Comparison of ENCODE assay signal across 8 mouse cellular contexts in genomic region chr17:88629931-88630553, GRCm38 (mm10). TPM values are rescaled to one million over a fixed set of nuclear protein-coding genes. Genes with fewer than 3 reads are reported as not detected.
A peak's percentile ranks its signal among the peaks of the same experiment; 100 is the strongest.
DNase-seq lines count a peak whose midpoint lies in the region; ATAC-seq lines count a peak whose summit lies in the region.

No protein-coding gene starts in this region.

- WGBS in embryonic facial prominence, embryonic 10.5 days: 25% methylated on average over 11 of the region's 11 CpGs
- 29% methylated on average over 11 of the region's 11 CpGs for WGBS in heart, embryonic 12.5 days
- WGBS in kidney, embryonic 14.5 days: 38% methylated on average over 11 of the region's 11 CpGs
- WGBS in stomach, embryonic 16.5 days: 13% methylated on average over 11 of the region's 11 CpGs

- H3K4me3 ChIP-seq in embryonic facial prominence, embryonic 10.5 days: no peak overlapping the region
- peak overlapping the region; percentile 10; the same call in 1 of the 2 replicates for H3K4me3 ChIP-seq in heart, embryonic 12.5 days
- H3K4me3 ChIP-seq in kidney, embryonic 14.5 days (ENCODE audit: low read length): no peak overlapping the region
- H3K4me3 ChIP-seq in stomach, embryonic 16.5 days (replicated peaks; ENCODE audit: low read length): 0 out of 2 replicates have a peak overlapping the region, but pooled peaks have one; percentile 10

- peaks cover under 1% of the 10 kb centered on the region; the same call in 1 of the 2 replicates for H3K36me3 ChIP-seq in embryonic facial prominence, embryonic 10.5 days (replicated peaks)
- H3K36me3 ChIP-seq in heart, embryonic 12.5 days: peaks cover 7% of the 10 kb centered on the region
- no peaks in the 10 kb centered on the region for H3K36me3 ChIP-seq in kidney, embryonic 14.5 days (ENCODE audit: control insufficient read depth, insufficient read depth, low read length)
- H3K36me3 ChIP-seq in stomach, embryonic 16.5 days (ENCODE audit: control insufficient read depth, insufficient read depth, low read length): no peaks in the 10 kb centered on the region

- no peaks in the 10 kb centered on the region for H3K27me3 ChIP-seq in embryonic facial prominence, embryonic 10.5 days (replicated peaks; ENCODE audit: low read depth, poor library complexity, severe bottlenecking)
- H3K27me3 ChIP-seq in heart, embryonic 12.5 days (replicated peaks): no peaks in the 10 kb centered on the region
- H3K27me3 ChIP-seq in kidney, embryonic 14.5 days (ENCODE audit: control insufficient read depth, insufficient read depth, low read length): no peaks in the 10 kb centered on the region
- H3K27me3 ChIP-seq in stomach, embryonic 16.5 days (ENCODE audit: control insufficient read depth, insufficient read depth, low read length): no peaks in the 10 kb centered on the region

- DNase-seq in MN1 (ENCODE audit: low spot score): peak; percentile 28
- DNase-seq in embryonic facial prominence, embryonic 10.5 days (ENCODE audit: low spot score): no peak
- DNase-seq in lung, postnatal 36 days: peak; percentile 89
- no peak for DNase-seq in spleen, adult 12 weeks (ENCODE audit: low spot score)
- no peak for DNase-seq in right cerebral cortex, postnatal 4 days

- H3K9ac ChIP-seq in heart, embryonic 12.5 days: peak overlapping the region; percentile 64
- peak overlapping the region; percentile 23; the same call in 1 of the 2 replicates for H3K9ac ChIP-seq in kidney, embryonic 14.5 days (ENCODE audit: low read depth, low read length)
- H3K9ac ChIP-seq in stomach, embryonic 16.5 days (ENCODE audit: low read length): peak overlapping the region; percentile 63

- H3K27ac ChIP-seq in embryonic facial prominence, embryonic 10.5 days (replicated peaks): peak overlapping the region; percentile 81
- peak overlapping the region; percentile 95 for H3K27ac ChIP-seq in heart, embryonic 12.5 days (ENCODE audit: poor library complexity, severe bottlenecking)
- H3K27ac ChIP-seq in kidney, embryonic 14.5 days (ENCODE audit: low read depth, low read length): peak overlapping the region; percentile 92
- peak overlapping the region; percentile 98 for H3K27ac ChIP-seq in stomach, embryonic 16.5 days (ENCODE audit: low read length)

- peak overlapping the region; percentile 58 for H3K4me2 ChIP-seq in heart, embryonic 12.5 days
- peak overlapping the region; percentile 22; the same call in 1 of the 2 replicates for H3K4me2 ChIP-seq in kidney, embryonic 14.5 days (replicated peaks; ENCODE audit: low read depth, low read length)
- peak overlapping the region; percentile 34 for H3K4me2 ChIP-seq in stomach, embryonic 16.5 days (ENCODE audit: low read depth, low read length)

- ATAC-seq in heart, embryonic 12.5 days (ENCODE audit: insufficient number of reproducible peaks, low FRiP score): 0 out of 2 replicates have a peak, but pooled peaks have one; percentile 4
- no peak; the same call in 1 of the 2 replicates for ATAC-seq in kidney, embryonic 14.5 days (ENCODE audit: low FRiP score, low TSS enrichment)
- peak; percentile 34 for ATAC-seq in stomach, embryonic 16.5 days (ENCODE audit: insufficient read depth, low FRiP score)

- peaks cover 59% of the 10 kb centered on the region for H3K4me1 ChIP-seq in embryonic facial prominence, embryonic 10.5 days
- peaks cover 63% of the 10 kb centered on the region for H3K4me1 ChIP-seq in heart, embryonic 12.5 days (replicated peaks)
- H3K4me1 ChIP-seq in kidney, embryonic 14.5 days (ENCODE audit: control insufficient read depth, insufficient read depth, low read length): peaks cover 61% of the 10 kb centered on the region
- H3K4me1 ChIP-seq in stomach, embryonic 16.5 days (ENCODE audit: control insufficient read depth, insufficient read depth, low read length): peaks cover 56% of the 10 kb centered on the region

- no peaks in the 10 kb centered on the region for H3K9me3 ChIP-seq in embryonic facial prominence, embryonic 10.5 days
- H3K9me3 ChIP-seq in heart, embryonic 12.5 days (replicated peaks): no peaks in the 10 kb centered on the region
- H3K9me3 ChIP-seq in kidney, embryonic 14.5 days (ENCODE audit: control insufficient read depth, low read length): no peaks in the 10 kb centered on the region
- H3K9me3 ChIP-seq in stomach, embryonic 16.5 days (replicated peaks; ENCODE audit: control insufficient read depth, low read length): no peaks in the 10 kb centered on the region

RNA-seq across cellular contexts. Expression of gene Ston1, which starts 32.6 kb away (rescaled TPM):
- 2.0 and 2.3 TPM in 2 replicates for polyA plus RNA-seq in embryonic facial prominence, embryonic 10.5 days (2016; fragmentation: Nextera tagmentation; extraction: Ambion mirVana)
- polyA plus RNA-seq in heart, embryonic 12.5 days (2016; fragmentation: Nextera tagmentation; extraction: Ambion mirVana): 5.4 and 8.4 TPM in 2 replicates
- polyA plus RNA-seq in kidney, embryonic 14.5 days (2014; fragmentation: Nextera tagmentation; extraction: Ambion mirVana): 7.8 and 11.5 TPM in 2 replicates
- polyA plus RNA-seq in stomach, embryonic 16.5 days (2015; fragmentation: Nextera tagmentation; extraction: Ambion mirVana): 2.5 and 5.3 TPM in 2 replicates

RNA-seq across cellular contexts. Expression of gene Gtf2a1l, which starts 38.4 kb away (rescaled TPM):
- 0.17 and 0.18 TPM in 2 replicates for polyA plus RNA-seq in embryonic facial prominence, embryonic 10.5 days (2016; fragmentation: Nextera tagmentation; extraction: Ambion mirVana)
- polyA plus RNA-seq in heart, embryonic 12.5 days (2016; fragmentation: Nextera tagmentation; extraction: Ambion mirVana): 0.17 and 0.20 TPM in 2 replicates
- not detected in 2 replicates for polyA plus RNA-seq in kidney, embryonic 14.5 days (2014; fragmentation: Nextera tagmentation; extraction: Ambion mirVana)
- polyA plus RNA-seq in stomach, embryonic 16.5 days (2015; fragmentation: Nextera tagmentation; extraction: Ambion mirVana): 0.26 and 0.41 TPM in 2 replicates

Comparison
In these comparisons a context has a peak if more than half of its experiments do, and no peak if none do; other contexts are left out.
1. DNase-seq: peak in MN1 (single experiment) and lung, postnatal 36 days (single experiment); none in embryonic facial prominence, embryonic 10.5 days (single experiment), spleen, adult 12 weeks (single experiment) and right cerebral cortex, postnatal 4 days (single experiment).
2. H3K4me3 ChIP-seq: peak in heart, embryonic 12.5 days (single experiment) and stomach, embryonic 16.5 days (single experiment); none in embryonic facial prominence, embryonic 10.5 days (single experiment) and kidney, embryonic 14.5 days (single experiment).
3. Peak in every context shown above with its lines, with median percentiles within 50 percentile points of each other: H3K27ac ChIP-seq, H3K4me2 ChIP-seq and H3K9ac ChIP-seq.